Mouse (Mus musculus): ENCODE results near the gene Fam229a. TPM values are rescaled to one million over a fixed set of nuclear protein-coding genes. Genes with fewer than 3 reads are reported as not detected.

Fam229a gene
- polyA plus RNA-seq, 1 experiment from 2014 or later: not detected

GRCm38 (mm10) chr4:129464286-129464815, 26.6 kb upstream of the Fam229a start:
- no peak for ATAC-seq (replicated peaks; ENCODE audit: insufficient number of reproducible peaks, low FRiP score, low TSS enrichment, low read depth)
- WGBS: 90% methylated on average over 4 of the region's 4 CpGs

GRCm38 (mm10) chr4:129476047-129476446, 14.9 kb upstream of the Fam229a start:
- DNase-seq (ENCODE audit: low spot score) (no peak), ATAC-seq (replicated peaks; ENCODE audit: insufficient number of reproducible peaks, low FRiP score, low TSS enrichment, low read depth) (no peak)
- H3K4me3 ChIP-seq (ENCODE audit: low read depth, low read length): no peak overlapping the region
- no peak overlapping the region for H3K9ac ChIP-seq (replicated peaks; ENCODE audit: low read length)
- H3K9me3 ChIP-seq (replicated peaks; ENCODE audit: control insufficient read depth, low read length): no peaks in the 10 kb centered on the region
- WGBS: 83% methylated on average over 11 of the region's 11 CpGs
- no peak overlapping the region for H3K4me2 ChIP-seq (ENCODE audit: low read depth, low read length)
- no peaks in the 10 kb centered on the region for H3K4me1 ChIP-seq (ENCODE audit: control insufficient read depth, insufficient read depth, low read length)
- no peaks in the 10 kb centered on the region for H3K27me3 ChIP-seq (ENCODE audit: control insufficient read depth, insufficient read depth, low read length)
- peaks cover 25% of the 10 kb centered on the region for H3K36me3 ChIP-seq (replicated peaks; ENCODE audit: control insufficient read depth, insufficient read depth, low read depth, low read length)
- H3K27ac ChIP-seq (replicated peaks; ENCODE audit: low read depth, low read length): no peak overlapping the region

More at GRCm38 (mm10) chr4:129464286-129464815, 26.6 kb upstream of the Fam229a start:
- Histone ChIP-seq H3K4me3 (ENCODE audit: low read depth, low read length) (no peak overlapping the region), H3K4me1 (ENCODE audit: control insufficient read depth, insufficient read depth, low read length) (no peaks in the 10 kb centered on the region), H3K9ac (replicated peaks; ENCODE audit: low read length) (no peak overlapping the region), H3K4me2 (ENCODE audit: low read depth, low read length) (no peak overlapping the region), H3K36me3 (replicated peaks; ENCODE audit: control insufficient read depth, insufficient read depth, low read depth, low read length) (peaks cover 3% of the 10 kb centered on the region), H3K9me3 (replicated peaks; ENCODE audit: control insufficient read depth, low read length) (no peaks in the 10 kb centered on the region), H3K27ac (replicated peaks; ENCODE audit: low read depth, low read length) (no peak overlapping the region), H3K27me3 (ENCODE audit: control insufficient read depth, insufficient read depth, low read length) (no peaks in the 10 kb centered on the region)
- DNase-seq (ENCODE audit: low spot score): no peak

- H3K27me3 ChIP-seq (ENCODE audit: control insufficient read depth, insufficient read depth, low read length): no peaks in the 10 kb centered on the region
- H3K4me1 ChIP-seq (ENCODE audit: control insufficient read depth, insufficient read depth, low read length): no peaks in the 10 kb centered on the region
- H3K9me3 ChIP-seq (replicated peaks; ENCODE audit: control insufficient read depth, low read length): no peaks in the 10 kb centered on the region
- peaks cover 6% of the 10 kb centered on the region for H3K36me3 ChIP-seq (replicated peaks; ENCODE audit: control insufficient read depth, insufficient read depth, low read depth, low read length)
- no peak overlapping the region for H3K27ac ChIP-seq (replicated peaks; ENCODE audit: low read depth, low read length)
- DNase-seq (ENCODE audit: low spot score): no peak
- no peak overlapping the region for H3K4me2 ChIP-seq (ENCODE audit: low read depth, low read length)
- no peak overlapping the region for H3K9ac ChIP-seq (replicated peaks; ENCODE audit: low read length)
- no peak overlapping the region for H3K4me3 ChIP-seq (ENCODE audit: low read depth, low read length)
- no peak for ATAC-seq (replicated peaks; ENCODE audit: insufficient number of reproducible peaks, low FRiP score, low TSS enrichment, low read depth)
- WGBS: 89% methylated on average over 3 of the region's 3 CpGs
These were observed 11.1 kb upstream of the Fam229a start for GRCm38 (mm10) chr4:129479863-129480262.

GRCm38 (mm10) chr4:129481090-129481489, 9.9 kb upstream of the Fam229a start:
- H3K9ac ChIP-seq (replicated peaks; ENCODE audit: low read length): no peak overlapping the region
- DNase-seq (ENCODE audit: low spot score) (no peak), ATAC-seq (replicated peaks; ENCODE audit: insufficient number of reproducible peaks, low FRiP score, low TSS enrichment, low read depth) (no peak)
- H3K4me3 ChIP-seq (ENCODE audit: low read depth, low read length): no peak overlapping the region
- 89% methylated on average over 1 of the region's 1 CpGs for WGBS
- no peaks in the 10 kb centered on the region for H3K4me1 ChIP-seq (ENCODE audit: control insufficient read depth, insufficient read depth, low read length)
- H3K36me3 ChIP-seq (replicated peaks; ENCODE audit: control insufficient read depth, insufficient read depth, low read depth, low read length): peaks cover under 1% of the 10 kb centered on the region
- no peaks in the 10 kb centered on the region for H3K27me3 ChIP-seq (ENCODE audit: control insufficient read depth, insufficient read depth, low read length)
- no peak overlapping the region for H3K4me2 ChIP-seq (ENCODE audit: low read depth, low read length)
- H3K9me3 ChIP-seq (replicated peaks; ENCODE audit: control insufficient read depth, low read length): no peaks in the 10 kb centered on the region
- H3K27ac ChIP-seq (replicated peaks; ENCODE audit: low read depth, low read length): no peak overlapping the region

GRCm38 (mm10) chr4:129494681-129495080, 3.7 kb downstream of the Fam229a start:
- ATAC-seq (replicated peaks; ENCODE audit: insufficient number of reproducible peaks, low FRiP score, low TSS enrichment, low read depth) (no peak), DNase-seq (ENCODE audit: low spot score) (no peak)
- no peak overlapping the region for H3K9ac ChIP-seq (replicated peaks; ENCODE audit: low read length)
- no peak overlapping the region for H3K4me2 ChIP-seq (ENCODE audit: low read depth, low read length)
- no peak overlapping the region for H3K27ac ChIP-seq (replicated peaks; ENCODE audit: low read depth, low read length)
- WGBS: 63% methylated on average over 7 of the region's 7 CpGs
- no peaks in the 10 kb centered on the region for H3K36me3 ChIP-seq (replicated peaks; ENCODE audit: control insufficient read depth, insufficient read depth, low read depth, low read length)
- H3K4me3 ChIP-seq (ENCODE audit: low read depth, low read length): no peak overlapping the region
- H3K9me3 ChIP-seq (replicated peaks; ENCODE audit: control insufficient read depth, low read length): no peaks in the 10 kb centered on the region
- peaks cover 11% of the 10 kb centered on the region for H3K4me1 ChIP-seq (ENCODE audit: control insufficient read depth, insufficient read depth, low read length)
- peaks cover 12% of the 10 kb centered on the region for H3K27me3 ChIP-seq (ENCODE audit: control insufficient read depth, insufficient read depth, low read length)

GRCm38 (mm10) chr4:129495672-129496562, 4.9 kb downstream of the Fam229a start:
- H3K4me3 ChIP-seq (ENCODE audit: low read depth, low read length): no peak overlapping the region
- no peak for DNase-seq (ENCODE audit: low spot score)
- H3K36me3 ChIP-seq (replicated peaks; ENCODE audit: control insufficient read depth, insufficient read depth, low read depth, low read length): no peaks in the 10 kb centered on the region
- H3K9me3 ChIP-seq (replicated peaks; ENCODE audit: control insufficient read depth, low read length): no peaks in the 10 kb centered on the region
- H3K9ac ChIP-seq (replicated peaks; ENCODE audit: low read length): no peak overlapping the region
- H3K27ac ChIP-seq (replicated peaks; ENCODE audit: low read depth, low read length): no peak overlapping the region
- H3K27me3 ChIP-seq (ENCODE audit: control insufficient read depth, insufficient read depth, low read length): peaks cover 8% of the 10 kb centered on the region
- peaks cover 10% of the 10 kb centered on the region for H3K4me1 ChIP-seq (ENCODE audit: control insufficient read depth, insufficient read depth, low read length)
- H3K4me2 ChIP-seq (ENCODE audit: low read depth, low read length): no peak overlapping the region
- no peak for ATAC-seq (replicated peaks; ENCODE audit: insufficient number of reproducible peaks, low FRiP score, low TSS enrichment, low read depth)
- 37% methylated on average over 16 of the region's 16 CpGs for WGBS

- ATAC-seq (replicated peaks; ENCODE audit: insufficient number of reproducible peaks, low FRiP score, low TSS enrichment, low read depth) (no peak), DNase-seq (ENCODE audit: low spot score) (no peak)
- peaks cover 3% of the 10 kb centered on the region for H3K4me1 ChIP-seq (ENCODE audit: control insufficient read depth, insufficient read depth, low read length)
- H3K36me3 ChIP-seq (replicated peaks; ENCODE audit: control insufficient read depth, insufficient read depth, low read depth, low read length): no peaks in the 10 kb centered on the region
- H3K9me3 ChIP-seq (replicated peaks; ENCODE audit: control insufficient read depth, low read length): no peaks in the 10 kb centered on the region
- H3K4me2 ChIP-seq (ENCODE audit: low read depth, low read length): no peak overlapping the region
- H3K9ac ChIP-seq (replicated peaks; ENCODE audit: low read length): no peak overlapping the region
- H3K27ac ChIP-seq (replicated peaks; ENCODE audit: low read depth, low read length): no peak overlapping the region
- H3K27me3 ChIP-seq (ENCODE audit: control insufficient read depth, insufficient read depth, low read length): peaks cover under 1% of the 10 kb centered on the region
- 19% methylated on average over 6 of the region's 6 CpGs for WGBS
- H3K4me3 ChIP-seq (ENCODE audit: low read depth, low read length): no peak overlapping the region
These were observed 5.6 kb downstream of the Fam229a start for GRCm38 (mm10) chr4:129496631-129497030.

GRCm38 (mm10) chr4:129498941-129499340, 8.0 kb downstream of the Fam229a start:
- no peak overlapping the region for H3K9ac ChIP-seq (replicated peaks; ENCODE audit: low read length)
- DNase-seq (ENCODE audit: low spot score) (no peak), ATAC-seq (replicated peaks; ENCODE audit: insufficient number of reproducible peaks, low FRiP score, low TSS enrichment, low read depth) (no peak)
- 63% methylated on average over 3 of the region's 3 CpGs for WGBS
- no peak overlapping the region for H3K4me3 ChIP-seq (ENCODE audit: low read depth, low read length)
- no peak overlapping the region for H3K27ac ChIP-seq (replicated peaks; ENCODE audit: low read depth, low read length)
- H3K4me1 ChIP-seq (ENCODE audit: control insufficient read depth, insufficient read depth, low read length): 0 out of 2 replicates have a peak, but pooled peaks cover 2% of the 10 kb centered on the region
- H3K36me3 ChIP-seq (replicated peaks; ENCODE audit: control insufficient read depth, insufficient read depth, low read depth, low read length): no peaks in the 10 kb centered on the region
- H3K4me2 ChIP-seq (ENCODE audit: low read depth, low read length): no peak overlapping the region
- H3K9me3 ChIP-seq (replicated peaks; ENCODE audit: control insufficient read depth, low read length): no peaks in the 10 kb centered on the region
- no peaks in the 10 kb centered on the region for H3K27me3 ChIP-seq (ENCODE audit: control insufficient read depth, insufficient read depth, low read length)

Data from embryonic facial prominence, embryonic 11.5 days (tissue).